Mouse (Mus musculus) gastrocnemius, postnatal 4 days (tissue): Measurements from ENCODE around the gene Nr1h4. TPM values are rescaled to one million over a fixed set of nuclear protein-coding genes. Genes with fewer than 3 reads are reported as not detected.
"Not testable (repeated sequence)": the region's sequence is repeated elsewhere in the genome, so short reads cannot be mapped to it uniquely, and the experiment has no call there.

ENCODE experiments used
- DNase-seq, 2 experiments: peaks; one replicate each; pipeline ENCODE4 v3.0.0; 2021 to 2022; ENCODE audit warnings: low spot score in 2 of 2, mixed read lengths in 2 of 2
- long read RNA-seq, 2 experiments: library from polyadenylated mRNA; stranded (forward); transcript quantifications; one replicate each; pipeline ENCODE4 v2.0.0; 2021
- total RNA-seq, 2 experiments: library from RNA; stranded (reverse); gene quantifications; 2 replicates each; pipeline ENCODE4 v1.2.3; 2021

Nr1h4 gene
- under 1 TPM in 1 of 2 experiments, not detected in 1; 0.18 TPM for total RNA-seq
- long read RNA-seq, experiment 1: 0 reads
- long read RNA-seq, experiment 2: 0 reads

DNA sequence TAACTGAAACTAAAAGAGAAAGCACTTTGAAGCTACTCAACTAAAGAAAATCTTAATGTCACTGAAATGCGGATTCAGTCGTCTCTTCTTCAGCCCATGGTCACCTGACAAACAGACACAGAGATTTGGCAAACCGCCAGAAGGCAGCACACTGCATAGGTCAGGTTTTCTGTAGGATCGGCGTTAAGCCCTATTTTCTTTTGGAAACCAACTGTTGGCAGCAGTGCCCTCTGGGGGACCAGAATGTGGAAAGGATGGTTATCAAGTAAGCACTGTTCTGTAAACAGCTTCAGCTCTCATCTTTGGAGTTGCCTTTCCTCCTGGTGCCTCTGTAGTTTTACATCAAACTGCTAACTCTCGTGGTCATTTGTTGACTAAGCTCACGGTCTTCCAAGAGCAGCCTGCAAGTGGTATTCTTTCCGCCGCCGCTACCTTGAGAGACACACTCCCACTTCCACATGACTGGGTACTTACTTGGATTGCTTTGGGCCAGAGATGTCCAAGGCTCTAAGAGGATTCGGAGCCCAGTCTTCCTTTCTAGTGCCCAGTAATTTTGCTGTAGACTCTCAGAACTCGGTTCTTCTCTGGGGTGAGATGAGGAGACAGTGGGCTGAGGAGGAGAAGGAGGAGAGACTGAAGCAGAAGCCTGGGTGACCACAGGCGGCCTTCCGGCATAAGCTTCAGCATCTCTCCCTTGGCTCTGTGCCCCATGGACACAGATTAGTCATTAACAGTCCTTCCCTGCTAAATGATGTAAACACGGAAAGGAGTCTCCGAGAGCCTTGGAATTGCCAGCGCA lies at the start of gene Nr1h4:
Gene Nr1h4, minus strand, starts transcription at position 657 of the 799 bp plus-strand sequence.
- DNase-seq: no peak

DNA sequence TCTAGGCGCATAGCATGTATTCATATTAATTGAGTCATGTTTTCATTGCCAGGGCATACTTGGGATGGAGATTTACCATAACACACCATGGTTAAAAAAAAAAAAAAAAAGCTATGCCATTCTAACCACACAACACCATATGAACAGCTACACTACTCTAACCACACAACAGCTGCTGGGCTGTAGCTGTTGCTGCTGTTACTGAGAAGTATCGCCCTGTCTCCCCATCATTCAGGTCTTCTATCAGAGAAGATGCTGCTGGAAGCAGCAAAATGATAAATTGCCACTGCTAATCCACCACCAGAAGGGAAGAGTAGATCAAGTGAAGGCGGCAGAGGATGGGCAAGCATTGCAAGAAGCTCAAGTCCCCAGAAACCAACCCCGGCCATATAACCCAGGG lies 45.4 kb upstream of the Nr1h4 start:
- no peak for DNase-seq

DNA sequence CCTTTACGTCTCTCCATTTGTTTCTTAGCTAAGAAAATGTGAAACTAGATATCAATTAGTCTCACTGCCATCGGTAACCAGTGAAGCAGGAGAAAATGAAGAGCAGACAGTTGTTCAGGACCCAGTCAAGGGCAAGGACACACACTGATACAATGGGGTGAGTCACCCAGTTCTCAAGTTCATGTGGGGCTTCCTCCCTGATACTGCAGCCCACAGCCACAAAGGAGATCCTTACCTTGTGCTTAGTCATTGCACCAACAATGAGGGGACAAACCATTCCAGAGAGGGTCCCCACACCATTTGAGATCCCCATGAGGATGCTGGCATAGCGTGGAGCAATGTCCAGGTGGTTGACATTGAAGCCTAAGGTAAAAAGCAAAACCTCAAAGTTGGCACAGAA lies 44.3 kb upstream of the Nr1h4 start:
- no peak for DNase-seq

DNA sequence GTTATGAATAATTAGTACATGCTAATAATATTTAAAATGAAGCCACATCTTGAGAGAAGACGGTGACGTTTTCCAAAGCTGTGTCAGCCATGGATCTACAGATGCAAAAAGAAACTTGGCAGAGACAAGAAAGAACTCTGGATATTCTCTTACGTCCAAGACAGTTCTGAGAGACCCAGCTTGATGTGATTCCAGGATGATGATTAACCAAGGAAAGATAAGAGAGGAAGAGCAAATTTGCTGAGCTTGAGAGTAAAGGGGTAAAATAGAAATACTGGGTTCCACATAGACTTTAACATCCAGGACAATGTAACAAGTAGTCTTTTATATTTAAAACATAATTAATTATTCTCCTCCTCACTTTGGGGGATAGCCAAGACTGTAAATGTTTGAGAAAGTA lies 40.0 kb upstream of the Nr1h4 start:
- no peak for DNase-seq

DNA sequence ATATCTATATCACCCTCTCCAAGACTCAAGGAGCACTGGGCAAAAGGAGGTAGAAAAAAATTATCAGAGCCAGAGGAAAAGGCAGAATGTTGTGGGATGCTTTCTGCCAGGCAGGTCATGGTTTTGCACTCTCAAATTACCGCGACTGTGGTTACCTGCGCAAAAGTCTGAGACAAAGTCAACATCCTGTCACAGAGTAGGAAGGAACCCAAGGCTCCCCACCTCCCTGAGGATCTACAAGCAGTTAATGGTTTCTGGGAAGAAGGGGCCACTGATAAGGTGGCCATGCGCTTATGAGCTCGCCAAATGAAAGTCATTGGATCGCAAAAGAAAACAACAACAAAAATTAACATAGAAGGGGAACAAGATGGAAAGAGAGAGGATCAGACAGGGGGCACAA lies 39.6 kb upstream of the Nr1h4 start:
- DNase-seq: no peak

DNA sequence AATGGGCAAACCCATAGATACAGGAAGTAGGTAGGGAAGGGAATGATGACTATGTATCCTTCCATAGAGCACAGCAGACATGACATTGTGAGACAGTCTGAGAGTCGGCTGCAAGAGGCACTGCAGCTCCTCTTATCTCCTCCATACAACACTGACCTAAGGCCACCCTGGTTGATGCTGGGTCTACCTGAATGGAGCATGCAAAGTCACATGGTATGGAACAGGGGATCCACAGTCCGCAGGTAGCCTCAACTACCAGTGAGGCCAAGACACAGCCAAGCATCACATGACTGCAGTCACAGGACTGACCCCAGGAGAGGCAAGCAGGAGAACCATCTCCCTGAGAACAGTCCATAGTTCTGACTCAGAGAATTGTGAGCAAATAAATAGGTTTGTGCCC lies 34.0 kb upstream of the Nr1h4 start:
- no peak for DNase-seq

DNA sequence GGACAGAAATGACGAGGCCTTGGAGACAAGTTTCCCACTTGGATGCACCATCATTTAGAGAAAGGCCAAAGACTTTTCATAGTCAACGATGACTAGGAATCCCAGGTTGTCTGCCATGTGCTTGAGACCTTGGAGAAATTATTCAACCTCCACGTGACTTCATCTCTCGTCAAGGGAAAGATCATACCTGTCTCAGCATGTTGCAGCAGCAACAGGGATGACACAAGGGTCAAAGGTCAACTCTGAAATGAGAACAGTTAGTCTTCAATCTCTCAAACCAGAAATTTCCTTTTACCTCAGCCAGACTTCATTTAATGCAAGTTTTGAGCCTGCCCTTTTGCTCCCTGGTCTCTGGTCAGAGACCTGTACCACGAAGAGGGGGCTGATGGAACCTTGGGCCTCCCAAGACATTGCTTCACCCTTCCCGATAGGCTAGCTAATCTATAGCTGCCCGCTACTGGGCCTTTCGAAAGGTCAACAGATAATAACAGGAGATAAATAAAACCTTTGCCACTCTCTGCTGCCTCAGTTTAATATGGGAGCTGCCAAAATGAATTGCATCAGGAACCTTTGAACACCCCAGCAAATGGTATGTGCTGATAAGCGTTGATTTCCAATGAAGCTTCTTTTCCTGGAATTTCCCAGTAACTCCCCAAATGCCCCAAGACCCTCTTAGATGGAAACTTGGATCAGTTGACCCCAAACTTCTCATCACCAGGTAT lies 32.1 kb upstream of the Nr1h4 start:
- DNase-seq: no peak

DNA sequence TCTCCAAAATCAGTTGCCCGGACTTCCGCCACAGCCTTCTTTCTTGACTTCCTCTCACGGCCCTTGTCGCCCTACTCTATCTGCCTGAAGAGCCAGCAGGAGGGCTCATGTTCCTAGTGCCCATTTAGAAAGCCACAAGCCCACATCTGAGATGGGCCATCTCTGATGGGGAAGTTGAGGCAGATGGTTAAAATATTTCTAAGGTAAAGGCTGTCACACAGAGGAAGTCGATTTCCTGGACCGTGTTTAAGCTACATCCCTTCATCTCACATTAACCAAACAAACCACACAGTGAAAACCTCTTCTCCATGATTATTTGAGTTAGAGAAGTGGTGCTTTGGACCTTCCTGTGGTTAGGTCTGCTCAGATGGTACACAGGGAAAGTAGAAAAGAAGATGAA lies 28.7 kb upstream of the Nr1h4 start:
- DNase-seq: no peak

DNA sequence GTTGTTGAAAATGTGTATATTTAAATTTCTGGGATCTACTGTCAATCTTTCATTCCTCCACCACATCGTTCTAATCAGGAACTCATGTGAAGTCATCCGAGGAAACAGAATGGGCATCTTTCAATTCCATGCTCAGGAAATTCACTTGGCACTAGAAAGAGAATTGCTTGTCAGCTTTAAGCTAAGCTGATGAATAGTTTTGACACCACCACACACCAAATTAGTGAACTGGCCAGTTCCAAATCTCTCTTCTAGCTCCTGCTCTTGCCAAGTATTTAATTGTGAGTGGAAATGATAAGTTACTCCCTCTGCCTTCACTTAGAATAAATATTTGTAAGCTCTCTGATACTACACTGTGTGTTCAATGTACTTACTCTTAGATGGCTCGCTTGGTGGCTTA lies 26.0 kb upstream of the Nr1h4 start:
- DNase-seq: no peak

DNA sequence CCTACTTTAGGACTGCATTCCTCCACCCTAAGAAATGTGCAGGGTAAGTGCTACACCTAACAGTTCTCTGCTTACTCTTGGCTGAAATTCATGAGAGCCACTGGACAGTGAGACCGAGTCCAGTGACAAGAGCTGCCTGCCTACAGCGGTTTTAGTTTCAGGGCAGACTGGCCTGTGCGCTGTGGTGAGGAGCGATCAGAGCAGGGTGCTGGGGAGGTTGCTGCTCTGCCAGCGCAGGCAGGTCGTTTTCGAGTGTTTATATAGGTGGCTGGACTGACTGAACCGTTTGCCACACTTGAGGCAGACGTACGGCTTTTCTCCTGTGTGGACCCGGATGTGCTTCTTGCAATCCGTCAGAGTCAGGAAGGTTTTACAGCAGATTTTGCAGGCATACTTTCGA lies 21.5 kb upstream of the Nr1h4 start:
- not testable (repeated sequence) for DNase-seq

DNA sequence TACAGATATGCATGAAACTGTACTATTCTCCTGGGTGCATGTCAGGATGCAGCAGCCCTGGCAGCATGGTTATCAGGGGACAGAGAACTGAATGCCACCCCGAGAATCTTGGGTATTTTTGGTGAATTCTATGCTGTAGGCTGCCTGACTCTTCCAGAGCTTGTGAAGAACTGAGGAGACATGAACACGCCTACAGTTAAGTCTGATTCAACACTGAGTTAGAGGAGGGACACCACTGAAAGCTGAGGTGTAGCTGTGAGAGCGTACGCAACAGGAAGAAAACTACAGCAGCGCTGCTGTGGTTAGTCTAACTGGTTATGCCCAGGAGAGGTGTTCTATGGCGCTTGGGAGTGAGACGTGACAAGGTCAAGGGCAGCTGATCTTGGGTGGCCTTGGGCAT lies 20.5 kb upstream of the Nr1h4 start:
- not testable (repeated sequence) for DNase-seq

DNA sequence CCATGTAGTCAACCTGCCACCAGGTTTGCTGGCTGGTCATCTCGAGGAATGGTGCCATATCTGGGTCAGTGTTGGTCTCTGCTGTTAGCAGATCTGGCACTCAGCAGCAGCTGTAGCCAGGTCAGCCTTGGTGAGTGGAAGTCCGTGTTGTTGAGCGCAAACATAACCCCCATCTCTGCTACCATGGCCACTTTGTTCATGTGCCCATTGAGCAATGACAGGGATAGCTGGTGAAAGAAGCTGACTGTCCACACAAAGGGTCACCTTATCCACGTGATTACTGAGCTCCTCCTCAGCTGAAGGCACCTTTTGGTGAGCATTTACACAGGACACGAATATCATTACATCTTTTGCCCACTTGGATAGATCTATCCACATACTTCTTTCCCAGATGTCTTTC lies 19.6 kb upstream of the Nr1h4 start:
- DNase-seq: no peak

DNA sequence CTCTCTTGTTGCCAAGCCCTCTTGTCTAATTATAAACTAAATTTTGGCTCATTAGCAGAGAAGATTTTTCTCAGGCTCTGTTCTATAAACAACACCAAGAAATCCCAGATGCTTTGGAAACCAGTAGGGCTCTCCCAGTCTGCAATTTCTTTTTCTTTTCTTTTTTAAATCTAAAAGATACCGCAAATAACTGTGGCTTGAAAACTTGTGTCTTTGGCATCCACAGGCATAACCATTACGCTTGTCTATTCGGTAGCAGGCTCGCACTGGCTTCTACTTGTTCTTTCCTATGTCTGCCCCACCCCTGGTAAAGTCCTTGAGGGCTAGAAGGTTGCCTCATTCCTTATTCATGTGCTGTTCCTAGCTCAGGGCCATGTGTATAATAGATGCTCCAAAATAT lies 18.3 kb upstream of the Nr1h4 start:
- no peak for DNase-seq

DNA sequence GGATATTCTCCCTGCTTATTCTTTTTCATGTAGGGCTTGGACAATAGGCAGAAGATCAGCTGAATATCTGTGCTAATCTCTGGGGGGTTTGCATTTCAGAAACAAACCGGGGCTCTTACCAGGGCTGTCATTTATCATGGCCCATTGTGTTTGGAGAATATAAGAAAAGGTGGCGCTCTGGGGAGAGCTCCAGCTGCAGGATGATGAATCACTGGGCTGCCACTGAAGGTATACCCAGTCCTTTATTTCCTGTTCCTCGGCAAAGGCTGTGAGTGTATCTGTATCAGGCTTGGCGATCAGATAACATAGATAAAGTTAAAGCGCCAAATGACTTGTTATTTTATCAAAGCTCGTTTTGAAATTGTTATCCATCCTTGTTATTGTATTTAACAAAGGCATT lies 14.6 kb upstream of the Nr1h4 start:
- DNase-seq: no peak

DNA sequence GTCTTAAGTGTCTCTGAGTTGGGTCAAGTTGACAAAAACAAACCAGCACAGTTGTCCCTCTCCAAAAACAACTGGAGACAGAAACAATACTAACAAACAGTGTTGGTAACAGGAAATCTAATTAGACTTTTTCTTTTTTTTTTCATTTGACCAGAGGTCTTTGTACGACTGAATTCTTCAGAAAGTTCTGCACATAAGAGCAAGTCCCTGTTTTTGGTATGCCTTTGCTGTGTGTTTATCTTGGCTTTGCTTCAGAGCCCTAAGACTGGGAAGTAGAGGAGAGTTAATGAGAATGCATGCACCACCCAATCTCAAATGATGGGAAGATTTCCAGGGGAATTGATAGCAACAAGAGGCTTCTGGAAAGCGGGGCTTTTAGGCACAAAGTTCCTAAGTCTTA lies 13.6 kb upstream of the Nr1h4 start:
- no peak for DNase-seq

DNA sequence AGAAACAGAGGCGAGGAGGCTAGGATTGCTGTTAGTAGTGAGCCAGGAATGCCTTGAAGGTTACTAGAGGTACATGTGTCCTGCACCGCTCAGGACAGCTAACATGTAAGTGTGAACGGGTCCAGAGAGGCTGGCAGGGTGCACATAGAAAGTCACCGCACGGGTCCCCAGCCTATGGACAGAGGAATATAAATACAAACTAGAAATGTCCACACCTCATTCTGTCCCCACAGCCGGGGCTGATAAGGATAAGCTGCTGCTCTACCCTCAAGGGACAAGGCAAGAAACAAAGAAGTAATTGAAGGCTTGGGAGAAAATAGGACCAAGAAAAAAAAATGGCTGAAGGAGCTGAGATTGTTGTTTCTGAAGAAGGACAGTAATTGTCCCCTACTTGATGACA lies 10.5 kb upstream of the Nr1h4 start:
- DNase-seq: no peak

DNA sequence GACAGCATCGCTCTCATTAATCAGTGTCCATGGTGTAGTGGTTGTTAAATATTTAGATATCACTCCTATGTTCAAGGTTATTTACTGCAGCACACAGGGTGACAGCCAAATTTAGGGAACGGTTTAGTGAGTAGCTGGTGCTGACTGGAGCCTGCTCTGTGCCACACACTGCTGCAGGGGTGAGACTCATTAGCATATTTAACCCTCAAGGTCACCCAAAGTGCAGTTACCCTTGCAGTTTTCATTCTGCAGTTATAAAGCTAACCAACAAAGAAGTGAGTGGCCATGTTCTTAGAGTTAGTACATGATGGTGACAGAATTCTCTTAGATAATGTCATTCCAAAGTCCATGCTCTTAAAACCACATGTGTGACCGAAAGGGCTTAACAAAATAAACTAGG lies 8.9 kb upstream of the Nr1h4 start:
- no peak for DNase-seq

DNA sequence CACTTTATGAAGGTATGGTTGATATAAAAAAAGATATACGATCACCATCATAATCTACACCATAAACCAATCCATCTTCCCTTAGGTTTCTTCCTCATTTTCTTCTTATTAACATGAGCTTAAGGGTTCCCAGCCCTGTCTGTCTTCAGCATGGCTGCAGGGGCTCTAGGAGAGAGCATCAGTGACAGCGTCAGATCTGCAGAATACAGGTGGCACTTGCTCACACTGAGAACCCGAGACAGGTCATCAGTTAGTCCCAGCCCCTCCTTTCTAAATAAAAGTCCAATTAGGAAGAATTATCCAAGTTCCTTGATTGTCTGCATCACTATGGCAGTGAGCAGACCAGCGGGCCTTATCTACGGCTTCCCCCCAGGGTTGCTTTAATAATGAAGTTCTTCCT lies 934 bp downstream of the Nr1h4 start:
- no peak for DNase-seq

DNA sequence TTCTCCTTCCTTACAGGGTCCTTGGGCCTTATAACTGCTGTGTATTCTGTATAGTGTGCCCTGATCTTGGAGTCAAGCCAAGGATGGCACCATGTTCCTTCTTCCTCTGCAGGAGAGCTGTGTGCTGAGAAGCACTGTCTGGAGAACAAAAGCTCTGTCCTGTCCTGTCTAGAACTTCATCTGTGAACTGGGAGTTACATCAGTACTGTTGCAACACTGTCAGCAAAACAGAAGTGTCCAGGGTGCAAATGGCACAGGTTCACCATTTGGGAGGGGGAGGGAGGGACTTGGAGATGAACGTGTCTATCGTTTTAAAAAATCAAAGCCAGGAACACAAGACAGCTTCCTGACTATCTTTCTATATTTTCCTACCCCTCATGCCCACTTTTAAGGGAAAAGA lies 1.4 kb downstream of the Nr1h4 start:
- DNase-seq: no peak

DNA sequence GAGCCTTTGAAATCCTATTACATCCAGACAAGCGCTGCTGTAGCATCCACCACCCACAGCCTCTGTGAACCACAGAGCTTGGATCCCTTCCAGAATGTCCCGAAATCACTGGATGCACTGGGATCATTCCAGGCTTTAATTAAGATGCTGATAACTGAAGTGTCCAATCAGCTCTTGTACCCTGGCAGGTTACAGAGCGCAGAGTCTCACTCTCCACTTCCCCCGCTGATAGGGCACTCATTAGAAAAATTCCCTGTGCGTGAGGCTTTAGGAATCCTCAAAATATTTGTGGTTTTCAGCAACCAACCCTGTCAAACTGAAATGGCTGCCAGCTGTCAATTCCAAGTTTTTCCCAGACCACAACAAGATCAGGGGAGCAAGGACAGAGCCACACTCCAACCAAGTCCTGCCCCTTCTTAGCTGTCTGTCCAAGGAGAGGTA lies 2.2 kb downstream of the Nr1h4 start:
- no peak for DNase-seq

DNA sequence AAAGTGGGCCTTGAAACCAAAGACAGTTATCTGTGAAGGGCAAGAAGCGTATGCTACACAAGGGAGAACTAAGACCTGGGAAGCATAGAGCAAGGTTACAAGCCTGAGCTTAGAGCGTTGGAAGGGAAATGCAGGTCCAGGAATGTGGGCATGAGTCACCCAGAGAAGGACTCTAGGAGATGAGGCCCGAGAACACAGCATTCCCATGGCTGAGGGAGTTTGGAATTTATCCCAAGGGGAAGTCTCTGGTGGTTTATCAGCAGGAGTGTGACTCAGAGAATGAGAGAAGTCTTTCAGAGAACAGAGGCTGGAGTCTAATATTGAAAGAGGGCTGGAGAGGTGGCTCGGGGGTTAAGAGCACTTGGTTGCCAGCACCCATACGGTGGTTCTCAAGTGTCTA lies 6.3 kb downstream of the Nr1h4 start:
- DNase-seq: no peak

DNA sequence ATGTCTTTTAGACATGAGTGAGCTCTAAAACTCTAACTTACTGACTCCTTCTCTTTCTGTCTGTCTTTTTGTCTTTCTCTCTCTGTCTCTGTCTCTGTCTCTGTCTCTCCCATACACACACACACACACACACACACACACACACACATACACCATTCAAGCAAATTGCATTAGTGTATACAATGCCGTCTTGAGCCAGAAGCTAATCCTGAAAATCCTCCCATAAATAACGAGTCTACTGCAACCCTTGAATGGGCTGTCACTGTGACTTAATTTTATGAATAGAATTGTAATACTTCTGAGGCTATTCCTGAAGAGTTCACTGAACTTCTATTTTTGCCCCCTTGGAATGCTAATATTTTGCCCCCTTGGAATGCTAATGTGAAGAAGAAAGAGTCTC lies 7.6 kb downstream of the Nr1h4 start:
- DNase-seq: no peak

DNA sequence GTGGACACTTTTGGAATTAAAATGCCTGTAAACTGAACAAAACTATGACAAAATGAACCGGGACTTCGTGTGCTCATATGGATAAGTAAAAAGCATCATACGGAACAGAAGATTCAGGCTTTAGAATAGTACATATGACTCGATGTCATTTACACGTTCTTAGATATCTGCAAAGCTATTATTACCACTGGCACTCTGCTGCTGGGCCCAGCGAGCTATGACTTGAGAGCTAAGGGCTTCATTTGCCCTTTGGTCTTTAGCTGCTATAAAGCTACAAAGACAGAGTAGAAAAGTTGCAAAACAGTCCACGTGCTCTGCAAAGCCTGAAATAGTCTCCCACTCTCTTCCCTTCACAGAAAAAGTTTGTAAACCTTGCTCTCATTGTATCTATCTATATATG lies 10.9 kb downstream of the Nr1h4 start:
- DNase-seq: no peak
